1 mouse cellular context compared by ENCODE assay signal in the genomic region with DNA sequence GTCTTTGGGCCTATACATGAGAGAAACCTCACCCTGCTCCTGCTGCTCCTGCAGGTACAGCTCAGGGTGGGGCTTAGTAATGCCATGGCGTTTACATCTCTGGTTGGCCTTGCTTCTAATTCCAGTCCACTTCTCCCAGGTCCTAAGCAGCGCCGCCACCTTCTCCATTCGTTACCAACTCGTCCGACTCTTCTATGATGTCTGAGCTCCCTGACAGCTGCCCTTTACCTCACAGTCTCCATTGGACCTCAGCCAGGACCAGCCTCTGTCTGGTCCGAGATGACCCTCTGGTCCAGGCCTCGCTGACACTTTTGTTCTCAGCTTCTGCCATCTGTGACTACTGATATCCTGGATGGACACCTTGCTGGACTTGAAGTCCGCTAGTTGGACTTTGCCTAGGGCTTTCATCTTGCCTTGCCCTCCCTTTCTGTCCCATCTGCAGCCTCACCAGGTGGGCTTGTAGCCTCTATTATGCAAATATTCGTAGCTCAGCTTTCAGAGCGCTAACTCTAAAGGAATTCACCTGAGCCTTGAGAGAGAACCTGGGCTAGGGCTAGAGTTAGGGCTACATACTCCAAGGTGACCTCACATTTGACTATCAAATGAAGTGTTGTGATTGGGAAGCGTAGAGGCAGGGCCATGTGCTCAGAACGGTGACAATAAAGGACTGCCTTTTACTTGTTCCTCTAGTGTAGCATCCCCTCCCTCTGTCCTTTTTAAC.
TF ChIP-seq lines count a peak whose summit lies in the region.

No protein-coding gene starts in this region.

TF ChIP-seq in CH12.LX, 34 proteins besides CTCF, POLR2A, EP300 and RAD21:
- no peak for TF ChIP-seq ZKSCAN1 (IDR thresholded peaks at IDR 0.05; ENCODE audit: borderline replicate concordance, low read depth, low read length)
- no peak for TF ChIP-seq KAT2A (IDR thresholded peaks at IDR 0.05; ENCODE audit: insufficient replicate concordance, low read length)
- no peak for TF ChIP-seq JUND (conservative IDR thresholded peaks at IDR 0.05; ENCODE audit: low read depth, low read length)
- no peak for TF ChIP-seq MAZ (IDR thresholded peaks at IDR 0.05; ENCODE audit: low read depth, low read length)
- TF ChIP-seq E2F4 (IDR thresholded peaks at IDR 0.05; ENCODE audit: insufficient replicate concordance, low read depth, low read length), result no peak
- peak; percentile 84 for TF ChIP-seq MYC (IDR thresholded peaks at IDR 0.05; ENCODE audit: low read depth, low read length)
- TF ChIP-seq TCF12 (IDR thresholded peaks at IDR 0.05; ENCODE audit: low read depth, low read length), result 0 out of 2 replicates have a peak, but pooled peaks have one; percentile 28
- TF ChIP-seq MAX (IDR thresholded peaks at IDR 0.05; ENCODE audit: low read length), result peak; percentile 73; the same call in 1 of the 2 replicates
